Mouse (Mus musculus): ENCODE measurements at regions not wholly inside any gene's neighbourhood (a gene's known extent, or its start where the extent isn't known, plus 50 kb on each side); places are given as distances from the start of the nearest gene placed in this dataset.
A peak's percentile ranks its signal among the peaks of the same experiment; 100 is the strongest.

GRCm38 (mm10) chr3:38327286-38327685 lies 157.4 kb downstream of the Ankrd50 start:
- H3K4me1 ChIP-seq (replicated peaks; ENCODE audit: control insufficient read depth, insufficient read depth, low read length): no peaks in the 10 kb centered on the region
- DNase-seq (ENCODE audit: low spot score): no peak
- no peaks in the 10 kb centered on the region for H3K36me3 ChIP-seq (ENCODE audit: control insufficient read depth, insufficient read depth, low read length)
- H3K27me3 ChIP-seq (replicated peaks; ENCODE audit: control insufficient read depth, insufficient read depth, low read length): no peaks in the 10 kb centered on the region
- ATAC-seq (replicated peaks; ENCODE audit: low FRiP score): no peak
- no peak overlapping the region for H3K9ac ChIP-seq (ENCODE audit: low read depth, low read length)
- H3K4me3 ChIP-seq (ENCODE audit: low read depth, low read length): no peak overlapping the region
- no peaks in the 10 kb centered on the region for H3K9me3 ChIP-seq (ENCODE audit: control insufficient read depth, low read length)
- no peak overlapping the region for H3K27ac ChIP-seq (ENCODE audit: low read depth, low read length)
- WGBS: 67% methylated on average over 2 of the region's 2 CpGs
- no peak overlapping the region for H3K4me2 ChIP-seq

- no peak overlapping the region for H3K4me2 ChIP-seq
- no peak for ATAC-seq (replicated peaks; ENCODE audit: low FRiP score)
- no peak overlapping the region for H3K4me3 ChIP-seq (ENCODE audit: low read depth, low read length)
- no peaks in the 10 kb centered on the region for H3K9me3 ChIP-seq (ENCODE audit: control insufficient read depth, low read length)
- H3K9ac ChIP-seq (ENCODE audit: low read depth, low read length): no peak overlapping the region
- no peaks in the 10 kb centered on the region for H3K27me3 ChIP-seq (replicated peaks; ENCODE audit: control insufficient read depth, insufficient read depth, low read length)
- no peak overlapping the region for H3K27ac ChIP-seq (ENCODE audit: low read depth, low read length)
- DNase-seq (ENCODE audit: low spot score): no peak
- no peaks in the 10 kb centered on the region for H3K4me1 ChIP-seq (replicated peaks; ENCODE audit: control insufficient read depth, insufficient read depth, low read length)
- no peaks in the 10 kb centered on the region for H3K36me3 ChIP-seq (ENCODE audit: control insufficient read depth, insufficient read depth, low read length)
Observed at GRCm38 (mm10) chr3:38326211-38326610, 158.4 kb downstream of the Ankrd50 start.

- Histone ChIP-seq H3K4me1 (replicated peaks; ENCODE audit: control insufficient read depth, insufficient read depth, low read length) (no peaks in the 10 kb centered on the region), H3K9me3 (ENCODE audit: control insufficient read depth, low read length) (no peaks in the 10 kb centered on the region), H3K4me2 (no peak overlapping the region), H3K27ac (ENCODE audit: low read depth, low read length) (no peak overlapping the region), H3K36me3 (ENCODE audit: control insufficient read depth, insufficient read depth, low read length) (no peaks in the 10 kb centered on the region), H3K4me3 (ENCODE audit: low read depth, low read length) (no peak overlapping the region), H3K27me3 (replicated peaks; ENCODE audit: control insufficient read depth, insufficient read depth, low read length) (no peaks in the 10 kb centered on the region), H3K9ac (ENCODE audit: low read depth, low read length) (no peak overlapping the region)
- no peak for DNase-seq (ENCODE audit: low spot score)
- 79% methylated on average over 2 of the region's 2 CpGs for WGBS
- no peak for ATAC-seq (replicated peaks; ENCODE audit: low FRiP score)
Observed at GRCm38 (mm10) chr3:38324663-38325062, 160.0 kb downstream of the Ankrd50 start.

- no peaks in the 10 kb centered on the region for H3K9me3 ChIP-seq (ENCODE audit: control insufficient read depth, low read length)
- no peaks in the 10 kb centered on the region for H3K36me3 ChIP-seq (ENCODE audit: control insufficient read depth, insufficient read depth, low read length)
- no peaks in the 10 kb centered on the region for H3K4me1 ChIP-seq (replicated peaks; ENCODE audit: control insufficient read depth, insufficient read depth, low read length)
- no peak overlapping the region for H3K4me3 ChIP-seq (ENCODE audit: low read depth, low read length)
- H3K27me3 ChIP-seq (replicated peaks; ENCODE audit: control insufficient read depth, insufficient read depth, low read length): no peaks in the 10 kb centered on the region
- H3K4me2 ChIP-seq: no peak overlapping the region
- 83% methylated on average over 8 of the region's 8 CpGs for WGBS
- no peak overlapping the region for H3K27ac ChIP-seq (ENCODE audit: low read depth, low read length)
- no peak overlapping the region for H3K9ac ChIP-seq (ENCODE audit: low read depth, low read length)
- DNase-seq (ENCODE audit: low spot score) (no peak), ATAC-seq (replicated peaks; ENCODE audit: low FRiP score) (no peak)
Observed at GRCm38 (mm10) chr3:38322426-38322825, 162.2 kb downstream of the Ankrd50 start.

- no peak for ATAC-seq (replicated peaks; ENCODE audit: low FRiP score)
- Histone ChIP-seq H3K4me2 (no peak overlapping the region), H3K27ac (ENCODE audit: low read depth, low read length) (no peak overlapping the region), H3K4me1 (replicated peaks; ENCODE audit: control insufficient read depth, insufficient read depth, low read length) (no peaks in the 10 kb centered on the region), H3K9ac (ENCODE audit: low read depth, low read length) (no peak overlapping the region), H3K9me3 (ENCODE audit: control insufficient read depth, low read length) (no peaks in the 10 kb centered on the region), H3K36me3 (ENCODE audit: control insufficient read depth, insufficient read depth, low read length) (no peaks in the 10 kb centered on the region), H3K4me3 (ENCODE audit: low read depth, low read length) (no peak overlapping the region), H3K27me3 (replicated peaks; ENCODE audit: control insufficient read depth, insufficient read depth, low read length) (no peaks in the 10 kb centered on the region)
- 91% methylated on average over 3 of the region's 3 CpGs for WGBS
- no peak for DNase-seq (ENCODE audit: low spot score)
Observed at GRCm38 (mm10) chr3:38321620-38322019, 163.0 kb downstream of the Ankrd50 start.

DNA sequence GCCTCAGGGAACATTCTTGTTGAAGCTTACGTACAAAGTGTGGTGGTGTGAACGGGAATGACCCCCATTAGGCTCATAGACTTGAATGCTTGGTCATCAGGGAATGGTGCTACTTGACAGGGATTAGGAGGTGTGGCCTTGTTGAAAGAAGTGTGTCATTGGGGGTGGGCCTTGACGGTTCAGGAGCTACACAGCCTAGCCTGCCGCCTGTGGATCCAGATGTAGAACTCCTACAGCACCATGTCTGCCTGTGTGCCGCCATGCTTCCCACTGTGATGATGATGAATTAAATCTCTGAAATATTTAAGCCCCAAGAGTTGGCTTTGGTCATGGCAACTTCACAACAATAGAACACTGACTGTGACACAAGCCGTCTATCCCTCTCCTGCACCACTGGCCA lies 163.6 kb downstream of the Ankrd50 start:
- Histone ChIP-seq H3K27me3 (replicated peaks; ENCODE audit: control insufficient read depth, insufficient read depth, low read length) (no peaks in the 10 kb centered on the region), H3K9me3 (ENCODE audit: control insufficient read depth, low read length) (no peaks in the 10 kb centered on the region), H3K4me2 (no peak overlapping the region), H3K36me3 (ENCODE audit: control insufficient read depth, insufficient read depth, low read length) (no peaks in the 10 kb centered on the region), H3K4me1 (replicated peaks; ENCODE audit: control insufficient read depth, insufficient read depth, low read length) (no peaks in the 10 kb centered on the region), H3K27ac (ENCODE audit: low read depth, low read length) (no peak overlapping the region), H3K4me3 (ENCODE audit: low read depth, low read length) (no peak overlapping the region), H3K9ac (ENCODE audit: low read depth, low read length) (no peak overlapping the region)
- DNase-seq (ENCODE audit: low spot score) (no peak), ATAC-seq (replicated peaks; ENCODE audit: low FRiP score) (no peak)
- 87% methylated on average over 6 of the region's 6 CpGs for WGBS

- no peak for DNase-seq (ENCODE audit: low spot score)
- H3K4me2 ChIP-seq: no peak overlapping the region
- 81% methylated on average over 6 of the region's 6 CpGs for WGBS
- no peaks in the 10 kb centered on the region for H3K4me1 ChIP-seq (replicated peaks; ENCODE audit: control insufficient read depth, insufficient read depth, low read length)
- no peak overlapping the region for H3K4me3 ChIP-seq (ENCODE audit: low read depth, low read length)
- H3K27me3 ChIP-seq (replicated peaks; ENCODE audit: control insufficient read depth, insufficient read depth, low read length): no peaks in the 10 kb centered on the region
- no peaks in the 10 kb centered on the region for H3K9me3 ChIP-seq (ENCODE audit: control insufficient read depth, low read length)
- H3K27ac ChIP-seq (ENCODE audit: low read depth, low read length): no peak overlapping the region
- H3K9ac ChIP-seq (ENCODE audit: low read depth, low read length): no peak overlapping the region
- ATAC-seq (replicated peaks; ENCODE audit: low FRiP score): no peak
- H3K36me3 ChIP-seq (ENCODE audit: control insufficient read depth, insufficient read depth, low read length): no peaks in the 10 kb centered on the region
Observed at GRCm38 (mm10) chr3:38312834-38313233, 171.8 kb downstream of the Ankrd50 start.

GRCm38 (mm10) chr3:38312121-38312520 lies 172.5 kb downstream of the Ankrd50 start:
- WGBS: 69% methylated on average over 3 of the region's 3 CpGs
- no peaks in the 10 kb centered on the region for H3K9me3 ChIP-seq (ENCODE audit: control insufficient read depth, low read length)
- H3K4me1 ChIP-seq (replicated peaks; ENCODE audit: control insufficient read depth, insufficient read depth, low read length): no peaks in the 10 kb centered on the region
- H3K27ac ChIP-seq (ENCODE audit: low read depth, low read length): no peak overlapping the region
- no peaks in the 10 kb centered on the region for H3K36me3 ChIP-seq (ENCODE audit: control insufficient read depth, insufficient read depth, low read length)
- no peak overlapping the region for H3K4me3 ChIP-seq (ENCODE audit: low read depth, low read length)
- no peak overlapping the region for H3K9ac ChIP-seq (ENCODE audit: low read depth, low read length)
- no peak overlapping the region for H3K4me2 ChIP-seq
- DNase-seq (ENCODE audit: low spot score) (no peak), ATAC-seq (replicated peaks; ENCODE audit: low FRiP score) (no peak)
- H3K27me3 ChIP-seq (replicated peaks; ENCODE audit: control insufficient read depth, insufficient read depth, low read length): no peaks in the 10 kb centered on the region

GRCm38 (mm10) chr3:38299898-38300751 lies 184.5 kb downstream of the Ankrd50 start:
- WGBS: 35% methylated on average over 11 of the region's 11 CpGs
- H3K4me2 ChIP-seq: no peak overlapping the region
- H3K27ac ChIP-seq (ENCODE audit: low read depth, low read length): peak overlapping the region; percentile 43; the same call in 1 of the 2 replicates
- ATAC-seq (replicated peaks; ENCODE audit: low FRiP score) (no peak), DNase-seq (ENCODE audit: low spot score) (no peak)
- no peak overlapping the region for H3K4me3 ChIP-seq (ENCODE audit: low read depth, low read length)
- H3K9me3 ChIP-seq (ENCODE audit: control insufficient read depth, low read length): no peaks in the 10 kb centered on the region
- H3K36me3 ChIP-seq (ENCODE audit: control insufficient read depth, insufficient read depth, low read length): no peaks in the 10 kb centered on the region
- H3K9ac ChIP-seq (ENCODE audit: low read depth, low read length): no peak overlapping the region
- peaks cover 8% of the 10 kb centered on the region for H3K4me1 ChIP-seq (replicated peaks; ENCODE audit: control insufficient read depth, insufficient read depth, low read length)
- no peaks in the 10 kb centered on the region for H3K27me3 ChIP-seq (replicated peaks; ENCODE audit: control insufficient read depth, insufficient read depth, low read length)

Data from liver, embryonic 11.5 days (tissue).